Mouse (Mus musculus) testis, adult 2 months (tissue): Measurements from ENCODE around the gene Rbfox2.

Source experiments
- CTCF ChIP-seq: fragments of 200-500 bp; IDR thresholded peaks from 2 replicates; pipeline ENCODE4 v1.5.1; 2012; ENCODE audit warnings: low read depth, mild to moderate bottlenecking, inconsistent platforms, low read length, moderate library complexity; ENCODE audit not compliant: control insufficient read depth, insufficient read depth, insufficient replicate concordance
- POLR2A ChIP-seq: fragments of 200-500 bp; IDR thresholded peaks from 2 replicates; pipeline ENCODE4 v1.6.1; 2012; ENCODE audit warnings: low read depth, mild to moderate bottlenecking, inconsistent platforms, low read length, moderate library complexity; ENCODE audit not compliant: control insufficient read depth

- no peak for TF ChIP-seq CTCF
- TF ChIP-seq POLR2A = no peak
These were observed 67.2 kb downstream of the Rbfox2 start for GRCm38 (mm10) chr15:77239564-77239963.
